Mouse (Mus musculus) gastrocnemius, postnatal 36 days (tissue): ENCODE results near the gene Aarsd1. TPM values are rescaled to one million over a fixed set of nuclear protein-coding genes. Genes with fewer than 3 reads are reported as not detected.
"Not testable (repeated sequence)": the region's sequence is repeated elsewhere in the genome, so short reads cannot be mapped to it uniquely, and the experiment has no call there.

ENCODE experiments used
- DNase-seq, 2 experiments: peaks; one replicate each; pipeline ENCODE4 v3.0.0; 2022
- intact Hi-C: fragments of 180-260 bp; cut with DNase I; formaldehyde crosslinking; loops from one replicate; pipeline ENCODE4 v1.15.1; 2025
- microRNA-seq, 2 experiments: library from miRNA; unstranded; fragments of <30 nt; microRNA quantifications; one replicate each; pipeline ENCODE4 v1.2.0; 2021
- total RNA-seq, 2 experiments: library from RNA; stranded (reverse); gene quantifications; 2 replicates each; pipeline ENCODE4 v1.2.3; 2021

The Aarsd1 gene
- total RNA-seq, 2 experiments from 2014 or later = 10.5 to 19.4 TPM

- intact Hi-C loops = loop anchor here (1.0 to 5.0 kb wide), 2 partner anchors 72 to 183 kb away; no protein-coding TSS in a partner anchor
- DNase-seq = peak; percentile 37 to 68
These were observed 22.3 kb downstream of the Aarsd1 start for GRCm38 (mm10) chr11:101395110-101395509.

GRCm38 (mm10) chr11:101381817-101382216 lies 35.6 kb downstream of the Aarsd1 start:
- intact Hi-C loops = no loop called here
- no peak for DNase-seq

GRCm38 (mm10) chr11:101378926-101379325 lies 38.5 kb downstream of the Aarsd1 start:
- no peak for DNase-seq
- intact Hi-C loops = no loop called here

GRCm38 (mm10) chr11:101378196-101378595 lies 39.2 kb downstream of the Aarsd1 start:
- DNase-seq, intact Hi-C loops: not testable (repeated sequence)

- intact Hi-C loops = no loop called here
- DNase-seq = no peak
These were observed 42.9 kb downstream of the Aarsd1 start for GRCm38 (mm10) chr11:101374421-101374938.

- intact Hi-C loops = no loop called here
These were observed 47.3 kb downstream of the Aarsd1 start for GRCm38 (mm10) chr11:101370141-101370540.

GRCm38 (mm10) chr11:101367326-101367935 lies 50.0 kb downstream of the Aarsd1 start, which contains the start of gene G6pc:
TSS of gene G6pc (plus strand) at chr11:101367561.
- intact Hi-C loops = no loop called here
- DNase-seq = no peak

More at GRCm38 (mm10) chr11:101370141-101370540, 47.3 kb downstream of the Aarsd1 start:
- DNase-seq = no peak

GRCm38 (mm10) chr11:101364531-101364931 lies 52.9 kb downstream of the Aarsd1 start:
- intact Hi-C loops = no loop called here

GRCm38 (mm10) chr11:101360651-101361113 lies 56.7 kb downstream of the Aarsd1 start:
- intact Hi-C loops = no loop called here
- DNase-seq = no peak

More at GRCm38 (mm10) chr11:101364531-101364931, 52.9 kb downstream of the Aarsd1 start:
- DNase-seq = no peak

GRCm38 (mm10) chr11:101359776-101360175 lies 57.6 kb downstream of the Aarsd1 start:
- intact Hi-C loops = no loop called here
- DNase-seq = no peak

- DNase-seq = no peak
- intact Hi-C loops = no loop called here
These were observed 59.8 kb downstream of the Aarsd1 start for GRCm38 (mm10) chr11:101357505-101358182.

Small RNAs within 50 kb of the gene (microRNA-seq; reads per million reads assigned to microRNA genes)
- gene Mir6929 = 0.72 to 0.74 reads per million in 2 experiments

Other genes with a start within 250 kb of the Aarsd1 start
- gene Cntnap1, start 247.1 kb downstream of the Aarsd1 start, total RNA-seq = 1 to 10 TPM; 1.1 to 2.1 TPM
- gene Plekhh3, start 246.3 kb downstream of the Aarsd1 start, total RNA-seq = 10 to 100 TPM; 22.4 to 27.6 TPM
- not detected for gene Ccr10, start 242.2 kb downstream of the Aarsd1 start, total RNA-seq
- 10 to 100 TPM; 20.5 to 23.8 TPM for gene Ezh1, start 191.2 kb downstream of the Aarsd1 start, total RNA-seq
- 10 to 100 TPM; 35.3 to 38.3 TPM for gene Ramp2, start 171.6 kb downstream of the Aarsd1 start, total RNA-seq
- gene Vps25, start 163.9 kb downstream of the Aarsd1 start, total RNA-seq = 10 to 100 TPM; 36.2 to 39.4 TPM
- gene Wnk4, start 157.0 kb downstream of the Aarsd1 start, total RNA-seq = under 1 TPM; 0.10 to 0.15 TPM
- gene Cntd1, start 138.6 kb downstream of the Aarsd1 start, total RNA-seq = under 1 TPM; 0.10 to 0.15 TPM
- gene Coa3, start 138.5 kb downstream of the Aarsd1 start, total RNA-seq = 10 to 100 TPM; 64.3 to 71.4 TPM
- gene Becn1, start 115.3 kb downstream of the Aarsd1 start, total RNA-seq = 10 to 100 TPM; 73.9 to 78.0 TPM
- gene Psme3, start 101.4 kb downstream of the Aarsd1 start, total RNA-seq = 10 to 100 TPM; 54.1 to 57.8 TPM
- 1 to 10 TPM in 1 of 2 experiments, under 1 TPM in 1; 0.92 to 1.2 TPM for gene Aoc2, start 92.6 kb downstream of the Aarsd1 start, total RNA-seq
- gene Aoc3, start 87.0 kb downstream of the Aarsd1 start, total RNA-seq = 1 to 10 TPM; 4.7 to 7.1 TPM
- gene G6pc, start 50.1 kb downstream of the Aarsd1 start, total RNA-seq = not detected
- gene Gm27029, start 7.2 kb upstream of the Aarsd1 start, total RNA-seq = 10 to 100 TPM in 1 of 2 experiments, 1 to 10 TPM in 1; 8.1 to 13.0 TPM
- 1 to 10 TPM; 6.7 to 7.9 TPM for gene Rundc1, start 7.5 kb upstream of the Aarsd1 start, total RNA-seq
- gene Ptges3l, start 7.7 kb upstream of the Aarsd1 start, total RNA-seq = 100 to 1,000 TPM in 1 of 2 experiments, 10 to 100 TPM in 1; 83.5 to 111 TPM
- gene Rpl27, start 24.7 kb upstream of the Aarsd1 start, total RNA-seq = 10 to 100 TPM; 35.1 to 42.1 TPM
- gene Ifi35, start 30.8 kb upstream of the Aarsd1 start, total RNA-seq = 10 to 100 TPM in 1 of 2 experiments, 1 to 10 TPM in 1; 9.1 to 13.0 TPM
- 1 to 10 TPM; 2.8 to 3.0 TPM for gene Rnd2, start 47.4 kb upstream of the Aarsd1 start, total RNA-seq
- 10 to 100 TPM; 11.5 to 12.3 TPM for gene Vat1, start 48.6 kb upstream of the Aarsd1 start, total RNA-seq
- gene Brca1, start 134.3 kb upstream of the Aarsd1 start, total RNA-seq = under 1 TPM; 0.31 to 0.57 TPM
- 10 to 100 TPM; 54.0 to 61.6 TPM for gene Nbr1, start 134.5 kb upstream of the Aarsd1 start, total RNA-seq
- gene Tmem106a, start 164.6 kb upstream of the Aarsd1 start, total RNA-seq = 1 to 10 TPM in 1 of 2 experiments, under 1 TPM in 1; 0.96 to 1.8 TPM
- not detected for gene Gm11634, start 181.6 kb upstream of the Aarsd1 start, total RNA-seq
- gene Rdm1, start 209.6 kb upstream of the Aarsd1 start, total RNA-seq = 10 to 100 TPM; 22.4 to 24.3 TPM
- 1 to 10 TPM; 4.7 to 9.3 TPM for gene Arl4d, start 247.9 kb upstream of the Aarsd1 start, total RNA-seq